Mouse (Mus musculus): Measurements from ENCODE around the gene Zswim3. TPM values are rescaled to one million over a fixed set of nuclear protein-coding genes. Genes with fewer than 3 reads are reported as not detected.

Gene Zswim3
- polyA plus RNA-seq, 1 experiment: 18.0 TPM

- TF ChIP-seq POLR2A (IDR thresholded peaks at IDR 0.05; ENCODE audit: control insufficient read depth, low read depth, low read length) (no peak), CTCF (IDR thresholded peaks at IDR 0.05; ENCODE audit: control insufficient read depth, insufficient read depth, insufficient replicate concordance, low read depth, low read length) (no peak)
- Histone ChIP-seq H3K4me1 (ENCODE audit: control insufficient read depth, insufficient read depth, low read length) (peaks cover 10% of the 10 kb centered on the region), H3K27ac (ENCODE audit: control insufficient read depth, insufficient read depth, low read depth, low read length) (no peak overlapping the region), H3K36me3 (ENCODE audit: control insufficient read depth, insufficient read depth, low read length) (peaks cover 6% of the 10 kb centered on the region), H3K27me3 (ENCODE audit: control insufficient read depth, insufficient read depth, low read length) (no peaks in the 10 kb centered on the region), H3K4me3 (ENCODE audit: control insufficient read depth, low read depth, low read length) (no peak overlapping the region)
Observed at GRCm38 (mm10) chr2:164765841-164766240, 39.1 kb upstream of the Zswim3 start.

DNA sequence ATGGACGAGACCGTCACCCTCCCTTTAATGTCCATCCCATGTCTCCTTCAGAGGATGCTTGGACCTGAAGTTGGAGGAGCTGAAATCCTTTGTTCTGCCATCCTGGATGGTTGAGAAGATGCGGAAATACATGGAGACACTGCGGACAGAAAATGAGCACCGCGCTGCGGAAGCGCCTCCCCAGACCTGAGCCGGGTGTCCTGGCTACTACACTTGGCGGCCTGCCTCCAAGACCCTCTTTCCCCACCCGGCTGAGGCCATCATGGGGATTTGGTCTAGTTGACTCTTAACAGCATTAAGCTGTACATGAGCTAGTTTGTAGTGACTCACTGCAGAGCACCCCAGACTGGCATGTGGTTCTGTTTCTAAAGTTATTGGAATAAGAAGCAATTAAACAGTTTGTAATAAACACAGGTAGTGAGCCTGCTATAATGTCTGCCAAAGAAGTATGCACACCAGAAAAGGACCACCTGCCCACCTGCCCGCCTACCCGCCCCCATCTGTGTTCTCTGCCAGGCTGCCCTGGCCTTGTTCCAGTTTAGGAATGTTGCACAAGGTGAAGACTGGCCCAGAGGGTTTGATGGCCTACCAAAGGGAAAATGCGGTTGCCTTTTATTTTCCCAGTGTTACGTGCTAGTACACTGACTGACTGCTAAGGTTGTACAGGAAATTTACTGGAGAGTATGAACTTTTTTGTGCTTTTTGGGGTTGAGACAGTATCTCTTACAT is 36.9 kb upstream of the Zswim3 start:
- H3K4me3 ChIP-seq (ENCODE audit: control insufficient read depth, low read depth, low read length): no peak overlapping the region

DNA sequence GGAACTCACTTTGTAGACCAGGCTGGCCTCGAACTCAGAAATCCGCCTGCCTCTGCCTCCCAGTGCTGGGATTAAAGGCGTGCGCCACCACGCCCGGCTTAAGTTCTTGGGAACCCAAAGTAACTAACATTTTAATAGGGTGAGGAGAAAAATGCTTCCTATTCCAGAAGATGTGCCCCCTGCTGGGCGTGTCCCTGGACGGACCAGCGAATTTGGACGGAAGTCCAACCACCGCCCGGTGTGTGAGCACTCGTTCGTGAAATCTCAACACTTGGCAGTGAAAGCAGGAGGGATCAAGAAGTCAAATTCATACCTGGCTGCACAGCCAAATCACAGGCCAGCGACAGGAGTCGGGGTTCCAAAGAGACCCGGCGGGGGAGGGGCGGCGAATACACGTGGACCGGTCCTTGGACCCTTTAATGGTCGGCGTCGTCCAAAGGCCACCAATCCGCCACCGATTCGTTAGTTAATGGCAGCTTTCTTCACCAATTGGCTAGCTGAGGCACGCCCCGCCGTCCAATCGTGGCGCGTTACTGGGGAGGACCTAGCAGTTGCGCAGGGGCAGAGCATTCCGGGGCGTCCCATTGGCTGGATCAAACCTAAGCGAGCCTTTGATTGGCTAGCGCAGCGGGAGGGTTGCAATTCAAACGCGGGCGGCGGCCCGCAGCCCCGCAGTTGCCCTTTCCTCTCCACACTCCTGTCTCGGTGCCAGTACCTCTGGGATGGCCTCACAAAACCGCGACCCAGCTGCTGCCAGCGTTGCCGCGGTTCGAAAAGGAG is 35.5 kb upstream of the Zswim3 start, which contains the start of gene Ube2c:
TSS of gene Ube2c (plus strand) at position 641 of the 780 bp plus-strand sequence.
- Histone ChIP-seq H3K36me3 (ENCODE audit: control insufficient read depth, insufficient read depth, low read length) (peaks cover 9% of the 10 kb centered on the region), H3K27me3 (ENCODE audit: control insufficient read depth, insufficient read depth, low read length) (no peaks in the 10 kb centered on the region), H3K4me1 (ENCODE audit: control insufficient read depth, insufficient read depth, low read length) (peaks cover 10% of the 10 kb centered on the region), H3K27ac (ENCODE audit: control insufficient read depth, insufficient read depth, low read depth, low read length) (peak within 1 kb of the TSS; percentile 74), H3K4me3 (ENCODE audit: control insufficient read depth, low read depth, low read length) (peak within 1 kb of the TSS; percentile 92)
- TF ChIP-seq POLR2A (IDR thresholded peaks at IDR 0.05; ENCODE audit: control insufficient read depth, low read depth, low read length) (peak; percentile 68; the same call in 1 of the 2 replicates), CTCF (IDR thresholded peaks at IDR 0.05; ENCODE audit: control insufficient read depth, insufficient read depth, insufficient replicate concordance, low read depth, low read length) (no peak)

More for the DNA sequence above, 36.9 kb upstream of the Zswim3 start:
- peaks cover 10% of the 10 kb centered on the region for H3K4me1 ChIP-seq (ENCODE audit: control insufficient read depth, insufficient read depth, low read length)
- no peaks in the 10 kb centered on the region for H3K27me3 ChIP-seq (ENCODE audit: control insufficient read depth, insufficient read depth, low read length)
- peaks cover 9% of the 10 kb centered on the region for H3K36me3 ChIP-seq (ENCODE audit: control insufficient read depth, insufficient read depth, low read length)
- TF ChIP-seq POLR2A (IDR thresholded peaks at IDR 0.05; ENCODE audit: control insufficient read depth, low read depth, low read length): no peak
- no peak overlapping the region for H3K27ac ChIP-seq (ENCODE audit: control insufficient read depth, insufficient read depth, low read depth, low read length)

GRCm38 (mm10) chr2:164770279-164770678 is 34.6 kb upstream of the Zswim3 start:
- Histone ChIP-seq H3K4me1 (ENCODE audit: control insufficient read depth, insufficient read depth, low read length) (peaks cover 10% of the 10 kb centered on the region), H3K27me3 (ENCODE audit: control insufficient read depth, insufficient read depth, low read length) (no peaks in the 10 kb centered on the region), H3K36me3 (ENCODE audit: control insufficient read depth, insufficient read depth, low read length) (peaks cover 9% of the 10 kb centered on the region), H3K4me3 (ENCODE audit: control insufficient read depth, low read depth, low read length) (peak overlapping the region; percentile 92), H3K27ac (ENCODE audit: control insufficient read depth, insufficient read depth, low read depth, low read length) (peak overlapping the region; percentile 74; the same call in 1 of the 2 replicates)
- TF ChIP-seq CTCF (IDR thresholded peaks at IDR 0.05; ENCODE audit: control insufficient read depth, insufficient read depth, insufficient replicate concordance, low read depth, low read length) (no peak), POLR2A (IDR thresholded peaks at IDR 0.05; ENCODE audit: control insufficient read depth, low read depth, low read length) (no peak)

GRCm38 (mm10) chr2:164771123-164771522 is 33.8 kb upstream of the Zswim3 start:
- H3K27me3 ChIP-seq (ENCODE audit: control insufficient read depth, insufficient read depth, low read length): no peaks in the 10 kb centered on the region
- H3K4me1 ChIP-seq (ENCODE audit: control insufficient read depth, insufficient read depth, low read length): peaks cover 10% of the 10 kb centered on the region
- peaks cover 9% of the 10 kb centered on the region for H3K36me3 ChIP-seq (ENCODE audit: control insufficient read depth, insufficient read depth, low read length)
- H3K27ac ChIP-seq (ENCODE audit: control insufficient read depth, insufficient read depth, low read depth, low read length): no peak overlapping the region
- peak overlapping the region; percentile 92 for H3K4me3 ChIP-seq (ENCODE audit: control insufficient read depth, low read depth, low read length)
- TF ChIP-seq POLR2A (IDR thresholded peaks at IDR 0.05; ENCODE audit: control insufficient read depth, low read depth, low read length) (no peak), CTCF (IDR thresholded peaks at IDR 0.05; ENCODE audit: control insufficient read depth, insufficient read depth, insufficient replicate concordance, low read depth, low read length) (no peak)

GRCm38 (mm10) chr2:164773229-164773988 is 31.5 kb upstream of the Zswim3 start:
- Histone ChIP-seq H3K4me3 (ENCODE audit: control insufficient read depth, low read depth, low read length) (no peak overlapping the region), H3K36me3 (ENCODE audit: control insufficient read depth, insufficient read depth, low read length) (peaks cover 3% of the 10 kb centered on the region), H3K4me1 (ENCODE audit: control insufficient read depth, insufficient read depth, low read length) (peaks cover 15% of the 10 kb centered on the region), H3K27me3 (ENCODE audit: control insufficient read depth, insufficient read depth, low read length) (no peaks in the 10 kb centered on the region), H3K27ac (ENCODE audit: control insufficient read depth, insufficient read depth, low read depth, low read length) (no peak overlapping the region)
- no peak for TF ChIP-seq POLR2A (IDR thresholded peaks at IDR 0.05; ENCODE audit: control insufficient read depth, low read depth, low read length)
- TF ChIP-seq CTCF (IDR thresholded peaks at IDR 0.05; ENCODE audit: control insufficient read depth, insufficient read depth, insufficient replicate concordance, low read depth, low read length): no peak

- Histone ChIP-seq H3K36me3 (ENCODE audit: control insufficient read depth, insufficient read depth, low read length) (peaks cover 3% of the 10 kb centered on the region), H3K27me3 (ENCODE audit: control insufficient read depth, insufficient read depth, low read length) (no peaks in the 10 kb centered on the region)
- no peak for TF ChIP-seq POLR2A (IDR thresholded peaks at IDR 0.05; ENCODE audit: control insufficient read depth, low read depth, low read length)
- no peak for TF ChIP-seq CTCF (IDR thresholded peaks at IDR 0.05; ENCODE audit: control insufficient read depth, insufficient read depth, insufficient replicate concordance, low read depth, low read length)
Observed at GRCm38 (mm10) chr2:164773989-164774364, 30.9 kb upstream of the Zswim3 start.

More at GRCm38 (mm10) chr2:164773989-164774364, 30.9 kb upstream of the Zswim3 start:
- no peak overlapping the region for H3K27ac ChIP-seq (ENCODE audit: control insufficient read depth, insufficient read depth, low read depth, low read length)
- peaks cover 15% of the 10 kb centered on the region for H3K4me1 ChIP-seq (ENCODE audit: control insufficient read depth, insufficient read depth, low read length)
- H3K4me3 ChIP-seq (ENCODE audit: control insufficient read depth, low read depth, low read length): no peak overlapping the region
